Mouse (Mus musculus) granulocyte monocyte progenitor cell, adult 5-6 weeks (primary cell): ENCODE results near the gene Etv6. TPM values are rescaled to one million over a fixed set of nuclear protein-coding genes. Genes with fewer than 3 reads are reported as not detected.
A peak's percentile ranks its signal among the peaks of the same experiment; 100 is the strongest.

Source experiments
- ATAC-seq: replicated peaks from 2 replicates; pipeline ENCODE4 v1.8.0; 2016; ENCODE audit warnings: mild to moderate bottlenecking, moderate TSS enrichment, inconsistent platforms; ENCODE audit not compliant: poor library complexity, severe bottlenecking
- total RNA-seq, 2 experiments: library from RNA; stranded (forward) in 1 of 2; stranded (reverse) in 1 of 2; fragments of 200-712, 200-1000 nt in 1 of 2; fragments of >200 nt in 1 of 2; fragmentation: Nextera tagmentation in 1 of 2; gene quantifications; 2 replicates each; pipeline ENCODE4 v1.2.3; 2014 to 2017

The Etv6 gene
- total RNA-seq, 2 experiments from 2014 or later = 83.9 to 100 TPM

- peak; percentile 25 for ATAC-seq
Observed at GRCm38 (mm10) chr6:134103519-134103918, 68.0 kb downstream of the Etv6 start.

- peak; percentile 15; the same call in 1 of the 2 replicates for ATAC-seq
Observed at GRCm38 (mm10) chr6:134105514-134106201, 70.2 kb downstream of the Etv6 start.

- no peak for ATAC-seq
Observed at GRCm38 (mm10) chr6:134107696-134108095, 72.2 kb downstream of the Etv6 start.

- 0 out of 2 replicates have a peak, but pooled peaks have one; percentile 9 for ATAC-seq
Observed at GRCm38 (mm10) chr6:134109675-134110074, 74.2 kb downstream of the Etv6 start.

- ATAC-seq = peak; percentile 12; the same call in 1 of the 2 replicates
Observed at GRCm38 (mm10) chr6:134110206-134110605, 74.7 kb downstream of the Etv6 start.

GRCm38 (mm10) chr6:134111599-134111998, 76.1 kb downstream of the Etv6 start:
- no peak for ATAC-seq

- no peak for ATAC-seq
Observed at GRCm38 (mm10) chr6:134112753-134113152, 77.3 kb downstream of the Etv6 start.

- ATAC-seq = no peak
Observed at GRCm38 (mm10) chr6:134113168-134113567, 77.7 kb downstream of the Etv6 start.

- peak; percentile 71 for ATAC-seq
Observed at GRCm38 (mm10) chr6:134115219-134115968, 79.9 kb downstream of the Etv6 start.

GRCm38 (mm10) chr6:134117380-134117938, 82.0 kb downstream of the Etv6 start:
- no peak for ATAC-seq

GRCm38 (mm10) chr6:134118506-134118905, 83.0 kb downstream of the Etv6 start:
- no peak for ATAC-seq

- ATAC-seq = no peak
Observed at GRCm38 (mm10) chr6:134119136-134119535, 83.6 kb downstream of the Etv6 start.

GRCm38 (mm10) chr6:134120227-134120626, 84.7 kb downstream of the Etv6 start:
- no peak; the same call in 1 of the 2 replicates for ATAC-seq

- ATAC-seq = peak; percentile 74
Observed at GRCm38 (mm10) chr6:134120712-134121111, 85.2 kb downstream of the Etv6 start.

- ATAC-seq = no peak
Observed at GRCm38 (mm10) chr6:134122945-134123344, 87.4 kb downstream of the Etv6 start.

GRCm38 (mm10) chr6:134123474-134123873, 88.0 kb downstream of the Etv6 start:
- ATAC-seq = no peak

GRCm38 (mm10) chr6:134124256-134124655, 88.8 kb downstream of the Etv6 start:
- no peak for ATAC-seq

GRCm38 (mm10) chr6:134127996-134128395, 92.5 kb downstream of the Etv6 start:
- ATAC-seq = no peak

- no peak for ATAC-seq
Observed at GRCm38 (mm10) chr6:134128594-134128993, 93.1 kb downstream of the Etv6 start.

GRCm38 (mm10) chr6:134129848-134130247, 94.3 kb downstream of the Etv6 start:
- no peak for ATAC-seq

- peak; percentile 66 for ATAC-seq
Observed at GRCm38 (mm10) chr6:134130816-134131215, 95.3 kb downstream of the Etv6 start.
